Mouse (Mus musculus): ENCODE data around the gene Glce.
A peak's percentile ranks its signal among the peaks of the same experiment; 100 is the strongest.

Gene Glce

DNA sequence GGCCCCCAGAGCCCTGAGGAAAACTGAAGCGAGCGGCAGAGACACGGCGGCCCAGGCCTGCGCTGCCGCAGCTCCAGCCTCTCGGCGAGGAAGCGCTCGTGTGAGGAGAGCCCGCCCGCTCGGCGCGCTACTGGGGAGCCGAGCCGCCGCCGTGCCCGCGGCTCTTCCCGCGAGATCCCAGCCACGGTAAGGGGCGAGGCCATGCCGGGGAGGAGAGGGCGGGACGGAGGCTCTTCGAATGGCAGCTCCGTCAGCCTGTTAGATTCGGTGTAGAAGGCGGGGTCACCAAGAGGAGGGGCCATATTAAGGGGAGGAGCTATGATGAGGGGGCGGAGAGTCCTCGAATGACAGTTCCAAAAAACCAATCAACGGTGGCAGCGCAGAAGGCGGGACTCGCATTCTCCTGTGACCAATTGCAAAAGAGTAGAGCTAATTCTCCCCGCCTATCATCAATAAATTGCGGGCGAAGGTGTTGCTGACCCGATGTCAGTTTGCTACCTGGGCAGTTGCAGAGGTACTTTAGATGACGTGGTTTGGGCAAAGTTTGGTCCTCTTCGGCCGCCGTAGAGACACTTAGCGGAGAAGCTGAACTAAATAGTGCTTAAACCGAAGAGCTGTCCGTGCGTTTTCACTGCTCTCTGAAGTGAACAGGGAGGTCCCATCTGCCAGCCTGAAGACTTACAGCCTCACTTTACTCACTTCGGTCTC, at the start of gene Glce:
Gene Glce, minus strand, starts transcription at position 148 of the 708 bp plus-strand sequence.
- DNase-seq: peak; percentile 100

DNA sequence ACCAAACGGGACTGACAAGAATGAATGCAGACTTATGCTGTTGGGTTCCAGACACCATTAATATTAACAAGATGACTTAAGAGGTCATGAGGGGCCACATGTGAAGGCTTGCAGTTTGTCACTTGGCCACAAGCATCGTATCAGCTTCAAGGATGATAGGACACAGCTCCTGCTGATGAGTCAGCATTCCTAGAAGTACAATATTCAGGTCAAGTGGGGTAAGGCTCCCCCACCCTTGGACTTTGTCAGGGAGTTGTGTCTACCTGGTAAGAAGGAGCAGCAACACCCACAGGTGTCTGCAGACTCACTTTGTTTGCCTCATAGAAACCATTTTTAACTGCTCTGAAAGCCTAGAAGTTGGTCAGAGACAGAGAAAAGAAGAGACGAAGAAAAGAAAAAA, 49.8 kb upstream of the Glce start:
- DNase-seq: no peak

GRCm38 (mm10) chr9:62170921-62171320, 48.5 kb upstream of the Glce start:
- no peak for DNase-seq

DNA sequence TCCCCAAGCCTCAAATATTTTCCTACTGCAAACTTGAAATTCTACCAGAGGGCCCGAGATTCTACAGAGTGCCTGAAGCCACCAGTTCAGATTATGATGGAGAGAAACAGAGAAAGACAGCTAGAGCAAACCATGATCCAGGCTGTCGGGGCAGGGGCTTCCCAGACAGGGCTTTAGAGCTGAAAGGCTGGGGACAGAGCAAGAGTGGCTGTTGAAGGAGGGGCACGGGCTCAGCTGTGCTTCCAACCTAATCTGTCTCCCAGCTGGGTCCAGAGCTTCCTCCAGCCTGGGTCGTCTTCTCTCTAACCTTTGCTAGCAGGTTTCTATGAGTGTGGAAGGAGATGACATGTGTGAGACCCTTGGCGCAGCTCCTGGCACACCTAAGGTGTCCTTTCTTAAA, 44.2 kb upstream of the Glce start:
- no peak for DNase-seq

- DNase-seq: no peak
Measured at GRCm38 (mm10) chr9:62166186-62166585, 43.7 kb upstream of the Glce start.

- DNase-seq: no peak
Measured at GRCm38 (mm10) chr9:62162889-62163291, 40.4 kb upstream of the Glce start.

DNA sequence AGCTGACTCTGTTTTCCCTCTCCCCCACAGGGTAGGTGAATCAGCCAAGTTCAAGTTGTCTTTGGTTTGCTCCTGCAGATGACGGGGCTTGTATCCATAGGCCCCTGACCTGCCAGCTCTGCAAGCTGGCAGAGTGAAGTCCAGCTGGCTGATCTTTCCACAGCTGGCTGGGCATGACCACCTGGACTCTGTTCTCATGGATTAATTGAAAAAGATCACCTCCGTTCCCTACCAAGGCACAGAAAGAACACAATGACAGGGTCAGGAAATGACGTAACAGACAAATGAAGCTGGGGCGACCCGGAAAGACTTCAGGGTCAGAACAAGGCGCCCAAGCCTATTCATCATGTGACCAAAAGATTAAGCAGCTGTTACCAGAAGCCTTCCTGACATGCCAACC, 38.3 kb upstream of the Glce start:
- DNase-seq: peak; percentile 78

GRCm38 (mm10) chr9:62158746-62159145, 36.3 kb upstream of the Glce start:
- DNase-seq: no peak

GRCm38 (mm10) chr9:62155821-62156220, 33.4 kb upstream of the Glce start:
- no peak for DNase-seq

- no peak for DNase-seq
Measured at GRCm38 (mm10) chr9:62155400-62155799, 32.9 kb upstream of the Glce start.

- no peak for DNase-seq
Measured at GRCm38 (mm10) chr9:62154956-62155355, 32.5 kb upstream of the Glce start.

- DNase-seq: no peak
Measured at GRCm38 (mm10) chr9:62154551-62154950, 32.1 kb upstream of the Glce start.

DNA sequence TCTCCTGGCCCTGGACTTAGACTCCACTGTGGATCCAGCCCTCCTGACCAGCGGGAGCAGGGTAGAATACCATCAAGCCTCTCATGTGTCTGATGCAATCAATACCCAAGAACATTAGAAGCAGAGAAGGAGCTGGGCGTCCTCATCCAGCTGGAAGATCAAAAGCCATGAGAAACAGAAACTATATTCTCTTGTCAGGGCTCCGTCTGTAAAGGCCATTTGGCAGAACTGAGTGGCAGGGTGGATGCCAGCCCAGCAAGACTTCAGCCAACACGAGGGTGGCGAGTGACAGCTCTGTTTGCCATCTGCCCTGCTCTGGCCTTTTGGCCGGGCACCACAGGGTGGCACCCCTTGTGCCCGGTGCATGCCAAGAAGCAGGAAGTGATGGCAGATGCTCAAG, 30.8 kb upstream of the Glce start:
- DNase-seq: no peak

DNA sequence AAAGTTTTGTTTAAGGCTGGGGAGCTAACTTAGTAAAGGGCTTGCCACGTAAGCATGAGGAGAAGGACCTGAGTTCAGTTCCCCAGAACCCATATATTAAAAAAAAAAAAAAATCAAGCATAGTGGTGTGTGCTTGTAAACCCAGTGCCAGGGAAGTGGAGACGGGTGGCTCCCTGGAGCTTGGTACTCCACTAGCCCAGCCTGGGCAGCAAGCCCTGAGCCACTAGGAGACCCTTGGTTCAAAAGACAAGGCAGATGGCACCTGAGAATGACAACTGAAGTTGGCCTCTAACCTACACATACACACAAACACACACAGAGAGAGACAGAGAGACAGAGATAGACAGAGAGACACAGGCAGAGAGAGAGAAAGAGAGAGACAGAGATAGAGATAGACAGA, 30.1 kb upstream of the Glce start:
- DNase-seq: no peak

- DNase-seq: no peak
Measured at GRCm38 (mm10) chr9:62145198-62145597, 22.7 kb upstream of the Glce start.

DNA sequence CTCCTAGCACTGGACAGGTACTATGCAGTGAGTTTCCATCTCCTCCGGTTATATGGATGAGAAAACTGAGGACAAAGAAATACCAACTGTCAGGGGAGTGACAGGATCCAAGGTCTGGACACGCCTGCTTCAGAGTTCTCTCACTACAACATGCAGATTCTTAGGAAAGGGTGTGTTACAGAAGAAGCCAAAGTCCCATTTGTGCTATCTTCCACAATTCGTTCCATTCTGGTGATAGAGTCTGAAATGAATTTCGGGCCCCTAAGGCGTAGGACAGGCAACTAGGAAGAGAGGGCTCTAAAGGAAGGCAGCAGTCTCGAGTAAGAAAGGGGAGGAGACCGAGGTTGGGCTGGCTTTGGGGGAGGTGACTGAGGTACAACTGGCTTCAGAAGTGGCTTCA, 21.0 kb upstream of the Glce start:
- DNase-seq: no peak

DNA sequence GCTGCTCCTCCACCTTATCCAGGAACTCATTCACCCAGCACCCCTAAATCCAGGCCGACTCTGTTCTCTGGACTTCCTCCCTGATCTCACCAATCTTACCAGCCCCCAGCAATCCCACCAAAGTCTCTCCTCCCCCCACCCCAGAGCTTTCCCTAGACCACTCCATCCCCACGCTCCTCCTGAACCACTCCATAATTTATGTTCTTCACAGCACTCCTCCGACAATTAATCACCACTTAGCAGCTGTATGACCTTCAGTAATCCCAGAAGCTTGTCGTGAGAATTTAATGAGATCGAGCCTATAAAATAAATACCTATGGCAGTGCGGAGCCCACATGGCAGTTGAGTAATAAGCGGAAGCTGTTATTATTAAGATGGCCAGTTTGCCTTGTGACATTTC, 16.6 kb upstream of the Glce start:
- no peak for DNase-seq

DNA sequence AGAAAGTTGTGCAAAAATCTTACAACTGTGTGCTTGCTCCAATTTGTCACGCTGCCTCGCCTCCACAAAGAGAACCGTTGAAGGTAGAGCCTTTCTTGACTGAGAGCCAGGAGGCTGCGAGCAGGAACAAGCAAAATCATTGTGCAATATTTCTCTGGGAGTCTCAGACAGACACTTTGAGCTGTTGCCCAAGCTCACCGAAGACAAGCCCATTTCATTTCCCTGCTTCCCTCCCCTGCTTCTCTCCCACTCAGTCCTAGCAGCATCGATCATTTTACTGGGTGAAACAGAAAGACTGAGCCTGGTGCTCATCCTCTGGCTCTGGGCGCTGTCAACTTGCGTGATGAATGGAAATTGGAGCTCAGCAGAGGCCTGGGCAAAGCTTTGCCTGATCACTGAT, 14.8 kb upstream of the Glce start:
- DNase-seq: no peak

- DNase-seq: no peak
Measured at GRCm38 (mm10) chr9:62132005-62132782, 9.7 kb upstream of the Glce start.

GRCm38 (mm10) chr9:62130746-62131145, 8.3 kb upstream of the Glce start:
- DNase-seq: no peak

DNA sequence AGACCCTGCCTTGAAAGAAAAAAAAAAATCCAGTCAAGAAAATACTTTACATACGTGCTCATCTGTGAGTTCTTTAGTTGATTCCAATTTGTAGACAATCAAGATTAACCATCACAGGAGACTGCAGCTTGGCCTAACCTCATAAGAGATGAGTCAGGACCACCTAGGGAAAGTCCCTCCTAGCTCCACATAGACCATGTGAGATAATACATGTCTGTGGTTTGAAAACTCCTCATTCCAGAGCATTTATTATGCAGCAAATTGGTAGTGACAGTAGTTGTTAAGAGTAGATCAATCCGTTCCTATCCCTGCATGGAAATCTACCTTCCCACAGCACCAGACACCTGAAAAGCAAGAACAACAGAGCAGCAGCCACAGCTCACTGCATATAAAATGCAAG, 5.6 kb upstream of the Glce start:
- DNase-seq: no peak

GRCm38 (mm10) chr9:62125986-62126575, 3.6 kb upstream of the Glce start:
- no peak for DNase-seq

DNA sequence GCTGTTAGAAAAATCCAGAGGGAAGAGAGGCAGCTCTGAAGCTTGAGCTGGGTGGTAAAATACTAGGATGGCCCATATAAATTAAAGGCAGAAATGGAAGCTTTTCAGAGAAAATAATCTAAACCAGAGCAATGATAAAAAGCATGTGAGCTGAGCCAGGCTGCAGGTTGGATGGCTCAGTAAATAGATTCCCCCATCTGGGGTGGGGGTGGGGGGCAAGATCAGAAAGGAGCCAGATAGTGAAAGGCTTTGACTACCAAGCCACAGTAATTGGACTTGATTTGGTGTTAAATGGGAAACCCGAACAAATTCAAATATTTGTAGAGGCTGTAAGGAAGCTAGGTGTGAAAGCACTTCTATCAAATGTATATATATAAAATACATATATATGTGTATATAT, 1.8 kb upstream of the Glce start:
- DNase-seq: no peak

GRCm38 (mm10) chr9:62123496-62123895, 1.0 kb upstream of the Glce start:
- no peak for DNase-seq

Measured in kidney, adult 9 months (tissue).